Comparison of ENCODE assay signal across 21 mouse cellular contexts in genomic region chr19:32732922-32733321, GRCm38 (mm10). TPM values are rescaled to one million over a fixed set of nuclear protein-coding genes. Genes with fewer than 3 reads are reported as not detected.
A peak's percentile ranks its signal among the peaks of the same experiment; 100 is the strongest.
DNase-seq lines count a peak whose midpoint lies in the region; ATAC-seq and TF ChIP-seq lines count a peak whose summit lies in the region.
"Had no signal": no experiment of that assay in that cellular context is flagged by ENCODE, and none has a peak within 500 bp of the region (broad histone marks: within the 10 kb centered on the region; RNA-seq: fewer than 3 reads in every experiment).

No protein-coding gene starts in this region.

- TF ChIP-seq CTCF in intestine, postnatal 0 days (IDR thresholded peaks at IDR 0.05; ENCODE audit: low read depth), result no peak
- TF ChIP-seq CTCF in small intestine, adult 2 months (IDR thresholded peaks at IDR 0.05; ENCODE audit: extremely low read depth, insufficient read length, insufficient replicate concordance, low read depth, low read length), result no peak

- no peaks in the 10 kb centered on the region for H3K9me3 ChIP-seq in intestine, embryonic 15.5 days
- H3K9me3 ChIP-seq in intestine, postnatal 0 days (ENCODE audit: control insufficient read depth), result no peaks in the 10 kb centered on the region
- no peaks in the 10 kb centered on the region for H3K9me3 ChIP-seq in intestine, embryonic 16.5 days (ENCODE audit: control insufficient read depth, low read length)
- H3K9me3 ChIP-seq: G1E had no signal

- ATAC-seq in intestine, embryonic 15.5 days, result peak; percentile 56; the same call in 1 of the 2 replicates
- no peak for ATAC-seq in intestine, postnatal 0 days
- 0 out of 2 replicates have a peak, but pooled peaks have one; percentile 52 for ATAC-seq in intestine, embryonic 16.5 days
- ATAC-seq: activated CD4-positive, CD25-positive, alpha-beta regulatory T cell, adult 4 months; CD4-positive, CD25-positive, alpha-beta regulatory T cell, adult 4 months; Patski had no signal

- H3K27me3 ChIP-seq in intestine, embryonic 15.5 days (replicated peaks), result no peaks in the 10 kb centered on the region
- H3K27me3 ChIP-seq in intestine, postnatal 0 days (replicated peaks; ENCODE audit: control insufficient read depth, insufficient read depth, low read length), result no peaks in the 10 kb centered on the region
- no peaks in the 10 kb centered on the region for H3K27me3 ChIP-seq in intestine, embryonic 16.5 days (replicated peaks; ENCODE audit: control insufficient read depth, insufficient read depth, low read length)
- no peaks in the 10 kb centered on the region for H3K27me3 ChIP-seq in small intestine, adult 2 months (ENCODE audit: control insufficient read depth, insufficient read depth, low read length)
- H3K27me3 ChIP-seq: CH12.LX had no signal

- H3K9ac ChIP-seq in intestine, embryonic 15.5 days, result no peak overlapping the region
- no peak overlapping the region for H3K9ac ChIP-seq in intestine, postnatal 0 days (ENCODE audit: low read depth, low read length)
- no peak overlapping the region for H3K9ac ChIP-seq in intestine, embryonic 16.5 days (ENCODE audit: low read depth, low read length)

- no peaks in the 10 kb centered on the region for H3K4me1 ChIP-seq in intestine, embryonic 15.5 days (replicated peaks)
- H3K4me1 ChIP-seq in intestine, postnatal 0 days (replicated peaks; ENCODE audit: control insufficient read depth, insufficient read depth, low read length), result no peaks in the 10 kb centered on the region
- no peaks in the 10 kb centered on the region for H3K4me1 ChIP-seq in intestine, embryonic 16.5 days (ENCODE audit: control insufficient read depth, insufficient read depth, low read length)
- H3K4me1 ChIP-seq in small intestine, adult 2 months (ENCODE audit: control insufficient read depth, insufficient read depth, insufficient read length, low read length), result 0 out of 2 replicates have a peak, but pooled peaks cover 2% of the 10 kb centered on the region

- H3K4me3 ChIP-seq in intestine, embryonic 15.5 days (replicated peaks), result no peak overlapping the region
- no peak overlapping the region for H3K4me3 ChIP-seq in intestine, postnatal 0 days (ENCODE audit: low read depth, low read length)
- H3K4me3 ChIP-seq in intestine, embryonic 16.5 days (ENCODE audit: low read length), result no peak overlapping the region
- no peak overlapping the region for H3K4me3 ChIP-seq in small intestine, adult 2 months (ENCODE audit: low read depth, low read length)

- H3K4me2 ChIP-seq in intestine, embryonic 15.5 days (replicated peaks), result no peak overlapping the region
- no peak overlapping the region for H3K4me2 ChIP-seq in intestine, postnatal 0 days (replicated peaks; ENCODE audit: low read depth)
- no peak overlapping the region for H3K4me2 ChIP-seq in intestine, embryonic 16.5 days (ENCODE audit: low read depth, low read length)

- no peak for DNase-seq in adrenal gland, postnatal 14 days
- no peak for DNase-seq in urinary bladder, postnatal 10 days (ENCODE audit: low spot score)
- DNase-seq: adrenal gland, adult 2 months; adrenal gland, adult 8-10 months; adrenal gland, postnatal 10 days; adrenal gland, postnatal 25 days; adrenal gland, postnatal 36 days; B cell, adult 2 months; cerebellum, adult 11 months; cerebellum, adult 11-12 months; cerebellum, adult 18-20 months; cerebellum, adult 2 months had no signal

- H3K36me3 ChIP-seq in intestine, embryonic 15.5 days, result no peaks in the 10 kb centered on the region
- H3K36me3 ChIP-seq in intestine, postnatal 0 days (ENCODE audit: control insufficient read depth, insufficient read depth), result no peaks in the 10 kb centered on the region
- H3K36me3 ChIP-seq in intestine, embryonic 16.5 days (ENCODE audit: control insufficient read depth, insufficient read depth, low read length), result no peaks in the 10 kb centered on the region
- no peaks in the 10 kb centered on the region for H3K36me3 ChIP-seq in small intestine, adult 2 months (ENCODE audit: control insufficient read depth, insufficient read depth, low read length)
- H3K36me3 ChIP-seq: G1E had no signal

- no peak for TF ChIP-seq POLR2A in small intestine, adult 2 months (IDR thresholded peaks at IDR 0.05; ENCODE audit: low read depth, low read length)

- H3K27ac ChIP-seq in intestine, embryonic 15.5 days, result no peak overlapping the region
- H3K27ac ChIP-seq in intestine, postnatal 0 days (ENCODE audit: low read depth, low read length), result no peak overlapping the region
- no peak overlapping the region for H3K27ac ChIP-seq in intestine, embryonic 16.5 days (ENCODE audit: low read length)
- H3K27ac ChIP-seq in small intestine, adult 2 months (ENCODE audit: insufficient read depth, low read depth, low read length), result peak overlapping the region; percentile 46; the same call in 1 of the 2 replicates

RNA-seq across cellular contexts. Expression of gene Atad1, which starts 6.7 kb away (rescaled TPM):
- polyA plus RNA-seq in intestine, embryonic 15.5 days (2015; fragmentation: Nextera tagmentation; extraction: Ambion mirVana), result 72.6 and 76.1 TPM in 2 replicates
- 48.5 and 49.6 TPM in 2 replicates for polyA plus RNA-seq in intestine, postnatal 0 days (2015; fragmentation: Nextera tagmentation; extraction: Ambion mirVana)
- 73.1 and 77.4 TPM in 2 replicates for polyA plus RNA-seq in intestine, embryonic 16.5 days (2015; fragmentation: Nextera tagmentation; extraction: Ambion mirVana)
- polyA plus RNA-seq in small intestine, adult 2 months (2012; rRNA removed), result 1.0 and 1.5 TPM in 2 replicates
- 65.0 and 74.0 TPM in 2 replicates for total RNA-seq in adrenal gland, postnatal 14 days (2021)

RNA-seq across cellular contexts. Expression of gene Pten, which starts 24.4 kb away (rescaled TPM):
- 10.1 TPM in 2 replicates for polyA plus RNA-seq in intestine, embryonic 15.5 days (2015; fragmentation: Nextera tagmentation; extraction: Ambion mirVana)
- polyA plus RNA-seq in intestine, postnatal 0 days (2015; fragmentation: Nextera tagmentation; extraction: Ambion mirVana), result 13.2 and 16.1 TPM in 2 replicates
- polyA plus RNA-seq in intestine, embryonic 16.5 days (2015; fragmentation: Nextera tagmentation; extraction: Ambion mirVana), result 7.1 and 7.6 TPM in 2 replicates
- polyA plus RNA-seq in small intestine, adult 2 months (2012; rRNA removed), result 9.9 and 17.7 TPM in 2 replicates
- total RNA-seq in adrenal gland, postnatal 14 days (2021), result 72.1 and 74.9 TPM in 2 replicates

Comparison
In these comparisons a context has a peak if more than half of its experiments do, and no peak if none do; other contexts are left out.
1. RNA of gene Atad1, which starts 6.7 kb away (polyA plus RNA-seq): 73.1 to 77.4 TPM in intestine, embryonic 16.5 days, 72.6 to 76.1 TPM in intestine, embryonic 15.5 days and 48.5 to 49.6 TPM in intestine, postnatal 0 days; 1.0 to 1.5 TPM in small intestine, adult 2 months; every median in the first group is over 10 times any median in the second.